Mouse (Mus musculus) neural tube, embryonic 13.5 days (tissue): ENCODE measurements around the gene Whrn. TPM values are rescaled to one million over a fixed set of nuclear protein-coding genes. Genes with fewer than 3 reads are reported as not detected.
A peak's percentile ranks its signal among the peaks of the same experiment; 100 is the strongest.

Experiments
- ATAC-seq: fragments of 200-750 bp; cut with Nextera tagmentation; 2 replicates; pipeline ENCODE4 v1.8.0; 2017; ENCODE audit warnings: low read depth, mild to moderate bottlenecking, moderate TSS enrichment, moderate library complexity
- H3K27ac ChIP-seq: fragments of 300-500 bp; sonication (generic); replicated peaks from 2 replicates; pipeline ENCODE4 v1.5.1; 2015; ENCODE audit warnings: moderate library complexity, mild to moderate bottlenecking, inconsistent platforms
- H3K27me3 ChIP-seq: fragments of 300-500 bp; sonication (generic); 2 replicates; pipeline ENCODE4 v1.6.1; 2015; ENCODE audit warnings: mild to moderate bottlenecking, inconsistent platforms
- H3K36me3 ChIP-seq: fragments of 300-500 bp; sonication (generic); 2 replicates; pipeline ENCODE4 v1.6.1; 2015; ENCODE audit warnings: mild to moderate bottlenecking, inconsistent platforms
- H3K4me1 ChIP-seq: fragments of 300-500 bp; sonication (generic); replicated peaks from 2 replicates; pipeline ENCODE4 v1.6.1; 2015; ENCODE audit warnings: inconsistent platforms
- H3K4me2 ChIP-seq: fragments of 300-500 bp; sonication (generic); 2 replicates; pipeline ENCODE4 v1.6.1; 2015; ENCODE audit warnings: inconsistent platforms, mild to moderate bottlenecking, moderate library complexity
- H3K4me3 ChIP-seq: fragments of 300-500 bp; sonication (generic); 2 replicates; pipeline ENCODE4 v1.5.1; 2015; ENCODE audit warnings: mild to moderate bottlenecking, inconsistent platforms
- H3K9ac ChIP-seq: fragments of 300-500 bp; sonication (generic); 2 replicates; pipeline ENCODE4 v1.6.1; 2015; ENCODE audit warnings: moderate library complexity, mild to moderate bottlenecking, inconsistent platforms
- H3K9me3 ChIP-seq: fragments of 300-500 bp; sonication (generic); 2 replicates; pipeline ENCODE4 v1.6.1; 2016; ENCODE audit warnings: inconsistent platforms
- WGBS: fragments of 180-500 bp; shearing (Covaris S2); methylation state at CpG from one replicate; pipeline ENCODE4 v1.1.7; 2015; 5-methylcytosine and 5-hydroxymethylcytosine counted together
- polyA plus RNA-seq: library from polyadenylated mRNA; unstranded; fragments of >200 nt; fragmentation: Nextera tagmentation; extraction: Ambion mirVana; gene quantifications from 2 replicates; pipeline ENCODE4 v1.2.1, GENCODE M21; 2015

Gene Whrn
- polyA plus RNA-seq, 1 experiment from 2014 or later: 5.6 TPM

DNA sequence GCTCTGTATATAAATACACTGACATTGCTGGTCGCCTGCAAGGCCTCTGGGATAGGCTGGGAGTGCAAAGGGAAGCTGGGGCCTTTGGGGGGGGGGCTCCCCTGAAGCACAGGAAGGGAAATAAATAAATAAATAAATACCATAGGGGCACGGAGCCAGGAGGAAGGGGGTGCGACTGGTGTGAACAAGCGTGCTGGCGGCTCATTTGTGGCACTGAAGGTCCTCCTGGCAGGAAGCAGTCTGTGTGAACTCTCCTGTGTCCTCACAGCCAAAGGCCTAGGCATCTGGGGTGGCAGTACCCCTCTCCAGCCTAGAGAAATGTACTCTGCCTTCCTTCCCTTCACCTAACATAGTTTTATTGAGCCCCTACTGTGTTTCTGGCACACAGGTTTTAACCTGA lies 80.8 kb downstream of the Whrn start:
- Histone ChIP-seq H3K27me3 (no peaks in the 10 kb centered on the region), H3K27ac (no peak overlapping the region), H3K4me3 (no peak overlapping the region), H3K4me1 (peaks cover 8% of the 10 kb centered on the region), H3K9ac (no peak overlapping the region), H3K9me3 (no peaks in the 10 kb centered on the region), H3K36me3 (no peaks in the 10 kb centered on the region), H3K4me2 (no peak overlapping the region)
- 83% methylated on average over 5 of the region's 5 CpGs for WGBS
- no peak for ATAC-seq

DNA sequence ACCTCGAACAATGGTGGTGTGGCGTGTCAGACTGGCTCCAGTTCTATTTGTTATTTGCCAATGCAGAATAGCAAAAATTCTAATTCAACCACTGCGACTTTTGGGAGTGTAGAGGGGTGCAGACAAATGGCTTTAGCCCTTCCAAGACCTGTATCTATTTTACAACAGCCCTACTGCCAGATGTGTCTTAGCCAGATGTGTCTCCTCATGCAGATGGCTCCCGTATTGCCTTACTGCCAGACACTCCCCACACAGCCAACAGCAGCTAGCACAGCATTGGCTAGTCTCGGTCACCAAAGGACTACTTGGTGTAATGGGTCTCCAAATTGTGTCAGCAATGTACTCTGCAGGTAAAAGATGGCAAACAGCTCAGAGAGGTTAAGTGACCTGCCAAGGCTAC lies 84.6 kb downstream of the Whrn start:
- no peaks in the 10 kb centered on the region for H3K9me3 ChIP-seq
- no peak overlapping the region for H3K27ac ChIP-seq
- H3K4me3 ChIP-seq: no peak overlapping the region
- H3K4me1 ChIP-seq: peaks cover 25% of the 10 kb centered on the region
- no peaks in the 10 kb centered on the region for H3K36me3 ChIP-seq
- H3K9ac ChIP-seq: no peak overlapping the region
- WGBS: 62% methylated on average over 5 of the region's 5 CpGs
- no peaks in the 10 kb centered on the region for H3K27me3 ChIP-seq
- H3K4me2 ChIP-seq: peak overlapping the region; percentile 96
- ATAC-seq: no peak

DNA sequence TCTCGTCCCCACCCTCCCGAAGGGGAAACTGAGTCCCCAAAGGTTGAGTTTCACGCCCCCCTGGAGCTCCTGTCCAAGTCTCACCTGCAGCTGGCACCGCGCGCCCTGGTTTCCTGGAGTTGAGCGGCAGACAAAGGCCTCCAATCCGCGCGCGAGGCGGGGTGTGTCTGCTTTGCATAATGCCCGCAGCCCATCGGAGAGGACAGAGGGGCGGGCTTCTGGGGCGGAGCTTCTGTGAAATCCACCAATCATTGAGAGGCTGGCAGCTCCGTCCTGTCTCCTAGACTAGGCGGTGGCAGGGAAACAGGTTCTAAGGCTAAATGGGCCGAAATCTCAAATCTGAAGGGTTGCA lies 85.2 kb downstream of the Whrn start:
- peaks cover 31% of the 10 kb centered on the region for H3K4me1 ChIP-seq
- H3K36me3 ChIP-seq: no peaks in the 10 kb centered on the region
- peak overlapping the region; percentile 51 for H3K4me3 ChIP-seq
- peak; percentile 93 for ATAC-seq
- no peaks in the 10 kb centered on the region for H3K27me3 ChIP-seq
- no peaks in the 10 kb centered on the region for H3K9me3 ChIP-seq
- H3K9ac ChIP-seq: peak overlapping the region; percentile 61
- 1% methylated on average over 19 of the region's 19 CpGs for WGBS
- peak overlapping the region; percentile 96 for H3K4me2 ChIP-seq
- no peak overlapping the region; the same call in 1 of the 2 replicates for H3K27ac ChIP-seq

DNA sequence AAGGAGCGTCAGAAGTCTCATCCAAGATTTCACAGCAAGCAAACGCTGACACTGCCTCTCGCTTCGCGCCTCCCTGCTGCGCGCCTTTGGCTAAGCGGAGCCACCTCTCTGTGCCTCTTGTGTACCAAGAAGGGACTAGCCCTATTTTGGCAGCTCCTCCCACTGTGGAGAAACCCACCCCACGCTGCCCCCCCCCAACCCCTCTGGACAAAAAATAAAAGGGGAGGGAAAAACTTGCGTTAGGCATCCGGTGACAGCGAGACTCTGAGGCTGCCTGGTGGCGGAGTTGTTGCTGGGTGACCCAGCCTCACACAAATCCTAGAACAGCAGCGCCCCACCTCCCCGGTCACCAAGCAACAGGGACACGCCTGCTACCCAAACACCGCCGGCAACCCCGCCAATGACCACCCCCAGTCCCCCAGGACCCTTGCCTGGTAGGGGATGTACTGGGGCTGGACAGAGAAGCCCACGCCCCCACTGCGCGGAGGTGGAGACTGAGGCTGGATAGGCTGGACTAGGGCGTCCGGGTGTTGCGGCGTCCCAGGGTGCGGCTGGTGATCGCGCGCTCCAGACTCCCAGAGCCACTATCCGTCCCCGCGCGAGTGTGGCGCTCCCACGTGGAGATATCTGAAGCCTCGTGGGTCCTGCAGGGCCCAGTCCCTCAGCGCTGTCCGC lies 85.7 kb downstream of the Whrn start:
- peak; percentile 81 for ATAC-seq
- Histone ChIP-seq H3K9me3 (no peaks in the 10 kb centered on the region), H3K4me2 (peak overlapping the region; percentile 96), H3K36me3 (no peaks in the 10 kb centered on the region), H3K27me3 (no peaks in the 10 kb centered on the region), H3K27ac (peak overlapping the region; percentile 18; the same call in 1 of the 2 replicates), H3K9ac (peak overlapping the region; percentile 61), H3K4me3 (peak overlapping the region; percentile 51), H3K4me1 (peaks cover 36% of the 10 kb centered on the region)
- WGBS: under 1% methylated on average over 39 of the region's 39 CpGs

DNA sequence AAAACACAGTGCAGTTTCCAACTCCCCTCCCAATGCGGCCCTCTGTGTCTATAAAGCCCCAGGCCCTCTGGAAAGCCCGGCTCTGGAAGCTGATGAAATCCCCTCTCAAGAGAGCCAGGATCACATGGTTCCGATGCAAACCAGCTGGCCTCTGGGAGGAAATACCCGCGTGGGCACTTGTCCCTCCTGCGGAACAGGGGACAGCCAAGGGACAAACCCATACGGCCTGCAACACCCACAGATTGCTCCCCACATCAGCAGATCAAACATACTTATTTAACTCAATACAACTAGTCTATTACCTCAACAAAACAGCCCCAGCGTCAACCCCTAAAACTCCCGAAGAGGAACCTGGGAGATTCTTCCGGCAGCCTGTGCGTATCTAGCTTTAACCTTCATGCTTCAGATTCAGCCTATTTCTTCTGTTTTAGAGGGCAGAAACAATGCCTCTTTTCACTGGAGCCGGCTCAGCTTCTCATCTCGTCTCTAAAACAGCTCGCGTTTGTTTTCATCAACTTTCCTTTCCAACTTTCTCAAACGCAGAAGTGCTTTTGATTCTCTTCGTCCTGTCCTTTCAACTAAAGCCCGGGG lies 86.4 kb downstream of the Whrn start:
- Histone ChIP-seq H3K9ac (peak overlapping the region; percentile 61), H3K27ac (0 out of 2 replicates have a peak overlapping the region, but pooled peaks have one; percentile 18), H3K4me3 (peak overlapping the region; percentile 51), H3K4me1 (peaks cover 42% of the 10 kb centered on the region), H3K9me3 (no peaks in the 10 kb centered on the region), H3K36me3 (no peaks in the 10 kb centered on the region), H3K4me2 (peak overlapping the region; percentile 96), H3K27me3 (no peaks in the 10 kb centered on the region)
- WGBS: 3% methylated on average over 18 of the region's 18 CpGs
- no peak for ATAC-seq

DNA sequence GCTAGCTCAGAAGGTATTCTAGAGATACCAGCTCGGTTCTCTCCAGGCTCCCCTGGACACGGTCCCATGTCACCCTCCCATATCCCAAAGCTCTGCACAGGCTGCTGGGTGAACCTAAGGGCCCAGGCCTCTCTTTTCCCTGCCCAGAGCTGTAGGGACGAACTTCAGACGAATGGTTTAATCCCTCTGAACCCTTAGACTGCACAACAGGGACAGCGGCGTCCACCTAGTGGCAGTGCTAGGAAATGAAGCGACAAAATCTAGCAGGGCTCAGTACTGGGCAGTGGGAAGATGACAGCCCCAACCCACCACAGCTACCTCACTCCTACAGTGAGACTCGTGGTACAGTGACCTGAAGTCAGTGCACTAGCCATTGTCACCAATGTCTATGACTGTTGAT lies 87.1 kb downstream of the Whrn start:
- ATAC-seq: peak; percentile 55
- Histone ChIP-seq H3K27ac (peak overlapping the region; percentile 46; the same call in 1 of the 2 replicates), H3K4me1 (peaks cover 50% of the 10 kb centered on the region), H3K27me3 (no peaks in the 10 kb centered on the region), H3K36me3 (no peaks in the 10 kb centered on the region), H3K4me3 (peak overlapping the region; percentile 51; the same call in 1 of the 2 replicates), H3K9me3 (no peaks in the 10 kb centered on the region), H3K4me2 (peak overlapping the region; percentile 96), H3K9ac (0 out of 2 replicates have a peak overlapping the region, but pooled peaks have one; percentile 47)
- 11% methylated on average over 8 of the region's 8 CpGs for WGBS

DNA sequence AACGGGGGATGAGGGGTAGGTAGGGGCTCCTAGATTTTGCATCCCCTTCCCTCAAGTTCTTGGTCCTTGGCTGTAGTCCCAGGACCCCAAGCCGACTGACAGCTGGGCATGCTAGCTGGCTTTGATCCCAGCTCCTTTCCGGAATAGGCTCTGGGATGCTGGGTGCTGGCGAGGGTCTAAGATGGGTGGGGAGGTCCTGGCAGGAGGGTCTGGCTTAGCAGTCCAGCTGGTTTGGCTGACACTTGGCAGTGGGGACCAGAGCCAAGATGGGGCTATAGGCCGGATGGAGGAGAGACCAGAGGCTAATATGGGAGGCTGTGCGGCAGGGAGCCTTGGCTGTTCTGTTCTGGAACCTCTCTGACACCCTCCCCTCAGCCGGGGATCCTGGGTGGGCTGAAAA lies 87.5 kb downstream of the Whrn start:
- H3K36me3 ChIP-seq: no peaks in the 10 kb centered on the region
- whole genome bisulfite sequencing: 61% methylated on average over 7 of the region's 7 CpGs
- peak overlapping the region; percentile 96 for H3K4me2 ChIP-seq
- no peak; the same call in 1 of the 2 replicates for ATAC-seq
- H3K4me3 ChIP-seq: no peak overlapping the region
- H3K4me1 ChIP-seq: peaks cover 54% of the 10 kb centered on the region
- peak overlapping the region; percentile 46; the same call in 1 of the 2 replicates for H3K27ac ChIP-seq
- H3K27me3 ChIP-seq: no peaks in the 10 kb centered on the region
- no peaks in the 10 kb centered on the region for H3K9me3 ChIP-seq
- H3K9ac ChIP-seq: 0 out of 2 replicates have a peak overlapping the region, but pooled peaks have one; percentile 47

DNA sequence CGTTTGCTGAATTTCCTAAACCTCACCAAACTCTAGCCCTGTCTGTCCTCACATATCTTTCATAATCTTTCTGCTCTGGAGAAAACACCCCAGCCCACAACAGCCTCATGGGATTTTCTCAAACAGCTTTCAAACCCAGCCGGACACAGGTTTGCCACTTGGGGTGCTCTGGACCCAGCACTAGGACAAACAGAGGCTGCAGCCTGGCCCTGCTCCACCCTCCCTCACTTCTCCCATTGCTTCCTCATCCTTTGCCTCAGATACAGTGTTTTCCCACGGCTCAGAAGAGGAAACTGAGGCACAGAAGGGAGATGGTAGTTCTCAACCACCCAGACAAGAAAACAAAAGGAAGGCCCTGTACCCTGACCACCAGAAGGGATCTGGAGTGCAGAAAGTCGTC lies 90.1 kb downstream of the Whrn start:
- H3K4me2 ChIP-seq: no peak overlapping the region
- H3K27me3 ChIP-seq: no peaks in the 10 kb centered on the region
- no peak for ATAC-seq
- no peak overlapping the region for H3K4me3 ChIP-seq
- no peaks in the 10 kb centered on the region for H3K9me3 ChIP-seq
- H3K27ac ChIP-seq: no peak overlapping the region
- H3K9ac ChIP-seq: no peak overlapping the region
- 56% methylated on average over 4 of the region's 4 CpGs for WGBS
- no peaks in the 10 kb centered on the region for H3K36me3 ChIP-seq
- peaks cover 70% of the 10 kb centered on the region for H3K4me1 ChIP-seq

DNA sequence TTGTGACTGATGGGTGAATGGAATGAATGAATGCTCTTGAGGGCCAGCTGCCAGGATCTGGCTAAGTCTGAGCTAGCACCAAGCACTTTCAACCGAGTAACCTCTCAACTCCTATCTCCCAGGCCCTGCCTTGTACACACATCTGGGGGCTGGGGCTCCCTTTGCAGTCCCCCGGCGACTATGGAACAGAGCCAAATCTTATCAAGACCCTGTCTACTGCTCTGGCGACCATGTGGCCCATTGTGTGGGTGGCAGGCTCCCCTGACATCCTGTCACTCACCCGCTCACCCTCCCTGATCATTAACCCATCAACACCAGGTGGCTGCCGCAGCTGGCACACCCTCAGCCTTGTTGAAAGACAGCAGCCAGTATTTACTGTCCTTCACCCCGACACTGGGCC lies 90.7 kb downstream of the Whrn start:
- Histone ChIP-seq H3K27ac (0 out of 2 replicates have a peak overlapping the region, but pooled peaks have one; percentile 19), H3K4me3 (no peak overlapping the region), H3K4me1 (peaks cover 68% of the 10 kb centered on the region), H3K4me2 (no peak overlapping the region), H3K36me3 (no peaks in the 10 kb centered on the region), H3K27me3 (no peaks in the 10 kb centered on the region), H3K9me3 (no peaks in the 10 kb centered on the region), H3K9ac (no peak overlapping the region)
- no peak for ATAC-seq
- 21% methylated on average over 7 of the region's 7 CpGs for WGBS

DNA sequence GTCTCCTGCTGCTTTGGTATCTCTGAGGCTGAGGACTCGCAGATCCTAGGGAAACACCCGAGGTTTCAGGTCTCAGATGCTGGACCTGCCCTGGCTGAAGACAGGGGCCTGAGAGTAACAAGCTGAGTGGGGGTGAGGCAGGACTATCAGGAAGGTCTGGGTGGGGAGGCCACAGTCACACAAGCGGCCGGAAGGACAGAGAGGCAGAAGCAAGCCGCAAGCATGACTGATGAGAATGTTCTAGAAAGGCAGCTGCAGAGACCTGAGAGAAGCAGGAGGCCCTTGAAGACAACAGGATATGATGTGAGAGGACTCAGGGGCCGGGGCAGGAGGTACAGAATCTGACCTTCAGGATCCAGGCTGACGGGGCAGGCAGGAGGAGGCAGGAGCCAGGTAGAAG lies 91.6 kb downstream of the Whrn start:
- H3K27ac ChIP-seq: peak overlapping the region; percentile 84
- ATAC-seq: no peak

DNA sequence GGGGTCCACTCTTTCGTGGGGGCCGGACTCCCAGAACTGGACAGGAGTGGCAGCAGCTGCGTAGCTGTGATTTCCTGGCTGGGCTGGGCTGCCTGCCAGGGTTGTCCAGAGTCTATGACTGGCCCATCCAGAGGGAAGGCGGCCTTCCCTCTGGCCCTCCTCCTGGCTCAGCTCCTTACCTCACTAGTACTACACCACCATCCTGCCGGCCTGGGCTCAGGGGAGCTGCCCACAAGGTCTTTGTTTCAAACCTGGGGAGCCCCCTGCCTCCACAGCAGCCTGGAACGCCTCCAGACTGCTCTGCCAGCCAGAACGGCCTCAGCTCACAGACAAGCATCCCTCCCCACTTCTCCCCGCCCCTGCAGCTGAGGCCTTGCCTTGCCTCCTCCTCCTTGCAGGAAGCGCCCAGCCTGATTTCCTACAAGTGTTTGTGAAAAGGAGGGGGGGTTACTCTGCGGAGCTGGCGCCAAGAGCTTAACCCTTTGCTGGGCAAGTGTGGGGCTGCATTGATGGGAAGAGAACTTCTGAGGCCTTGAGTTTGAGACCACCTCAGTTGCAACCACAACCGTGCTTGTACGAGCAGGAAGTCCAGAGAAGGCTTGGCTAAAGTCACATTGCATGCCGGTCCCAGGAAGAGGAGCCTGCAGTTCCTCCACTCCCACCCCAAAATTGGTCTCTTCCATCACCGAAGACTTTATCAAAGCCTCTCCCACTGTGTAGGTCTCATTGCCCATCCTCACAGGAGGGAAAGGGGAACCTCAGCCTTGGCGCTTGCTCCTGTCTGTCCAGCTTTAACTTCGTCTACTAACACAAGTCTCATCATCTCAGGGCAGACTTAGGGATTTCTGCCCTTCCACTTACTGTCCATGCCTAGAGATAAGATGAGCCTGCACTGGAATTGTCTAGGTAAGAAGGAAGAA lies 92.5 kb downstream of the Whrn start, which contains the start of gene Akna:
TSS of gene Akna (minus strand) at position 315 of the 920 bp plus-strand sequence.
- Histone ChIP-seq H3K9me3 (no peaks in the 10 kb centered on the region), H3K4me2 (peak within 1 kb of the TSS; percentile 44), H3K9ac (peak within 1 kb of the TSS; percentile 52), H3K27ac (peak within 1 kb of the TSS; percentile 84), H3K4me1 (peaks cover 65% of the 10 kb centered on the region), H3K4me3 (peak within 1 kb of the TSS; percentile 23), H3K27me3 (no peaks in the 10 kb centered on the region), H3K36me3 (no peaks in the 10 kb centered on the region)
- 17% methylated on average over 17 of the region's 17 CpGs for WGBS
- ATAC-seq: peak; percentile 78

More for the DNA sequence above, 91.6 kb downstream of the Whrn start:
- H3K9me3 ChIP-seq: no peaks in the 10 kb centered on the region
- 78% methylated on average over 7 of the region's 7 CpGs for WGBS
- peaks cover 65% of the 10 kb centered on the region for H3K4me1 ChIP-seq
- H3K4me2 ChIP-seq: no peak overlapping the region
- H3K27me3 ChIP-seq: no peaks in the 10 kb centered on the region
- no peak overlapping the region for H3K9ac ChIP-seq
- no peaks in the 10 kb centered on the region for H3K36me3 ChIP-seq
- no peak overlapping the region for H3K4me3 ChIP-seq
